Mouse (Mus musculus): ENCODE data around the gene Kcnq1. TPM values are rescaled to one million over a fixed set of nuclear protein-coding genes. Genes with fewer than 3 reads are reported as not detected.
A peak's percentile ranks its signal among the peaks of the same experiment; 100 is the strongest.

The Kcnq1 gene
- polyA plus RNA-seq, 1 experiment from 2014 or later, result 17.8 TPM

DNA sequence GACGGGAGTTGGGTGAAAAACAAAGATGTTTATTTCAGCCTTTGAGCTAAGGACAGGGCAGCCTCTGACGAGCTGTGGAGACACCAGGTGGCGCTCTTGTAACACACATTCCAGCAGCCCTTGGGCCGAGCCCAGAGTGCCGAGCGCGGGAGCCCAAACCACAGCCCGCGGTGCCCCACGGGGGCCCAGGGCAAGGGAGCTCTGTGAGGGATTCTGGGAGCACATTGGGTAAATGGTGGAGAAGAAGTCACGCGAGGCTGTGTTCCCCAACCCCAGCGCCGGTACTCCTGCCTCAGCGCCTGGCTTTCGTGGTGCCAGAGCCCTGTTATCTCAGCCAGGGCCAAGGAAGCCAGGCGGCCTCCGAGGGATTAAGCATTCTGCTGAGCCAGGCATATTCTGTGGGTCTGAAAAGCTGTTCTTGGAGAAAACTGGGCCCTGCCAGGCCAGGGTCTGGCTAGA lies 47.8 kb downstream of the Kcnq1 start:
- peak; percentile 89 for DNase-seq (ENCODE audit: low spot score)
- H3K9me3 ChIP-seq (ENCODE audit: control insufficient read depth, low read length), result no peaks in the 10 kb centered on the region
- peak overlapping the region; percentile 62 for H3K4me2 ChIP-seq (replicated peaks; ENCODE audit: low read depth)
- no peaks in the 10 kb centered on the region for H3K36me3 ChIP-seq (ENCODE audit: control insufficient read depth, insufficient read depth, low read length)
- under 1% methylated on average over 18 of the region's 18 CpGs for WGBS
- TF ChIP-seq EP300 (optimal IDR thresholded peaks at IDR 0.05) (no peak), CTCF (IDR thresholded peaks at IDR 0.05; ENCODE audit: low read depth) (peak; percentile 97)
- peak overlapping the region; percentile 13; the same call in 1 of the 2 replicates for H3K4me3 ChIP-seq (ENCODE audit: low read depth, low read length)
- H3K4me1 ChIP-seq (replicated peaks; ENCODE audit: control insufficient read depth, insufficient read depth), result peaks cover 4% of the 10 kb centered on the region; the same call in 1 of the 2 replicates
- peak; percentile 85 for ATAC-seq (ENCODE audit: low FRiP score, low TSS enrichment)
- peak overlapping the region; percentile 71 for H3K27ac ChIP-seq (replicated peaks)
- no peaks in the 10 kb centered on the region for H3K27me3 ChIP-seq (ENCODE audit: control insufficient read depth, insufficient read depth, low read length)
- no peak overlapping the region for H3K9ac ChIP-seq (ENCODE audit: low read length)

DNA sequence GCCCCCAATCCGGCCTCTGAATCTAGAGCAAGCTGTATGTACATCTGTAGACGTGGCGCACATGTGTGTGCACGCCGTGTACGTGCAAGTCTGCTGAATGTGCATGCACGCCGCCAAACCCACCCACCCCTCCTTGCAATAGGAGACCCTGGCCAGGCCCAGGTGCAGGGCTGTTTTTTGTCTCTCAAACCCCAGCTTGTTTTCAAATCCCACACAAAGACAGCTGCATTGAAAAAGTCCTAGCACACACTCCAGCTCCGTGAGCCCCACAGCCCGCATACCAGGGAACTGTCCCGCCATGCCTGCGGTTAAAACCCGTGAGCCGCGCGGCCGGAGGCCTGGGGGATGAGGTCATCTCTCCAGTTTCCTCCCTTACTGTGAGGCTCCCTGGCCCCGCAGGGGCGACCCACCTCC lies 48.3 kb downstream of the Kcnq1 start:
- H3K9me3 ChIP-seq (ENCODE audit: control insufficient read depth, low read length), result no peaks in the 10 kb centered on the region
- ATAC-seq (ENCODE audit: low FRiP score, low TSS enrichment) (peak; percentile 48; the same call in 1 of the 2 replicates), DNase-seq (ENCODE audit: low spot score) (peak; percentile 44)
- no peaks in the 10 kb centered on the region for H3K27me3 ChIP-seq (ENCODE audit: control insufficient read depth, insufficient read depth, low read length)
- TF ChIP-seq EP300 (optimal IDR thresholded peaks at IDR 0.05) (no peak), CTCF (IDR thresholded peaks at IDR 0.05; ENCODE audit: low read depth) (no peak)
- no peaks in the 10 kb centered on the region for H3K36me3 ChIP-seq (ENCODE audit: control insufficient read depth, insufficient read depth, low read length)
- H3K4me3 ChIP-seq (ENCODE audit: low read depth, low read length), result 0 out of 2 replicates have a peak overlapping the region, but pooled peaks have one; percentile 13
- WGBS, result 32% methylated on average over 19 of the region's 19 CpGs
- peak overlapping the region; percentile 71 for H3K27ac ChIP-seq (replicated peaks)
- peak overlapping the region; percentile 62 for H3K4me2 ChIP-seq (replicated peaks; ENCODE audit: low read depth)
- H3K4me1 ChIP-seq (replicated peaks; ENCODE audit: control insufficient read depth, insufficient read depth), result peaks cover 4% of the 10 kb centered on the region; the same call in 1 of the 2 replicates
- peak overlapping the region; percentile 18 for H3K9ac ChIP-seq (ENCODE audit: low read length)

- Histone ChIP-seq H3K4me3 (ENCODE audit: low read depth, low read length) (no peak overlapping the region), H3K4me2 (replicated peaks; ENCODE audit: low read depth) (no peak overlapping the region), H3K9me3 (ENCODE audit: control insufficient read depth, low read length) (no peaks in the 10 kb centered on the region), H3K9ac (ENCODE audit: low read length) (no peak overlapping the region), H3K4me1 (replicated peaks; ENCODE audit: control insufficient read depth, insufficient read depth) (peaks cover 4% of the 10 kb centered on the region; the same call in 1 of the 2 replicates), H3K27me3 (ENCODE audit: control insufficient read depth, insufficient read depth, low read length) (no peaks in the 10 kb centered on the region), H3K27ac (replicated peaks) (0 out of 2 replicates have a peak overlapping the region, but pooled peaks have one; percentile 71), H3K36me3 (ENCODE audit: control insufficient read depth, insufficient read depth, low read length) (no peaks in the 10 kb centered on the region)
- ATAC-seq (ENCODE audit: low FRiP score, low TSS enrichment) (no peak), DNase-seq (ENCODE audit: low spot score) (no peak)
- no peak for TF ChIP-seq CTCF (IDR thresholded peaks at IDR 0.05; ENCODE audit: low read depth)
- TF ChIP-seq EP300 (optimal IDR thresholded peaks at IDR 0.05), result no peak
- WGBS, result 51% methylated on average over 5 of the region's 5 CpGs
Measured at GRCm38 (mm10) chr7:143155257-143155656, 49.1 kb downstream of the Kcnq1 start.

- ATAC-seq (ENCODE audit: low FRiP score, low TSS enrichment), result no peak
- TF ChIP-seq EP300 (optimal IDR thresholded peaks at IDR 0.05) (no peak), CTCF (IDR thresholded peaks at IDR 0.05; ENCODE audit: low read depth) (no peak)
Measured at GRCm38 (mm10) chr7:143158690-143159425, 52.7 kb downstream of the Kcnq1 start.

GRCm38 (mm10) chr7:143159446-143159845 lies 53.3 kb downstream of the Kcnq1 start:
- Histone ChIP-seq H3K9ac (ENCODE audit: low read length) (no peak overlapping the region; the same call in 1 of the 2 replicates), H3K36me3 (ENCODE audit: control insufficient read depth, insufficient read depth, low read length) (no peaks in the 10 kb centered on the region), H3K4me2 (replicated peaks; ENCODE audit: low read depth) (no peak overlapping the region), H3K4me1 (replicated peaks; ENCODE audit: control insufficient read depth, insufficient read depth) (peaks cover under 1% of the 10 kb centered on the region; the same call in 1 of the 2 replicates), H3K27ac (replicated peaks) (no peak overlapping the region), H3K27me3 (ENCODE audit: control insufficient read depth, insufficient read depth, low read length) (no peaks in the 10 kb centered on the region), H3K4me3 (ENCODE audit: low read depth, low read length) (no peak overlapping the region), H3K9me3 (ENCODE audit: control insufficient read depth, low read length) (no peaks in the 10 kb centered on the region)
- DNase-seq (ENCODE audit: low spot score), result no peak
- TF ChIP-seq EP300 (optimal IDR thresholded peaks at IDR 0.05), result no peak
- TF ChIP-seq CTCF (IDR thresholded peaks at IDR 0.05; ENCODE audit: low read depth), result no peak
- no peak for ATAC-seq (ENCODE audit: low FRiP score, low TSS enrichment)
- 65% methylated on average over 11 of the region's 11 CpGs for WGBS

More at GRCm38 (mm10) chr7:143158690-143159425, 52.7 kb downstream of the Kcnq1 start:
- WGBS, result 65% methylated on average over 14 of the region's 14 CpGs
- no peak overlapping the region for H3K4me2 ChIP-seq (replicated peaks; ENCODE audit: low read depth)
- no peaks in the 10 kb centered on the region for H3K9me3 ChIP-seq (ENCODE audit: control insufficient read depth, low read length)
- H3K36me3 ChIP-seq (ENCODE audit: control insufficient read depth, insufficient read depth, low read length), result no peaks in the 10 kb centered on the region
- no peak overlapping the region for H3K4me3 ChIP-seq (ENCODE audit: low read depth, low read length)
- H3K27me3 ChIP-seq (ENCODE audit: control insufficient read depth, insufficient read depth, low read length), result no peaks in the 10 kb centered on the region
- no peak overlapping the region for H3K27ac ChIP-seq (replicated peaks)
- peaks cover 4% of the 10 kb centered on the region; the same call in 1 of the 2 replicates for H3K4me1 ChIP-seq (replicated peaks; ENCODE audit: control insufficient read depth, insufficient read depth)
- H3K9ac ChIP-seq (ENCODE audit: low read length), result 0 out of 2 replicates have a peak overlapping the region, but pooled peaks have one; percentile 13
- no peak for DNase-seq (ENCODE audit: low spot score)

DNA sequence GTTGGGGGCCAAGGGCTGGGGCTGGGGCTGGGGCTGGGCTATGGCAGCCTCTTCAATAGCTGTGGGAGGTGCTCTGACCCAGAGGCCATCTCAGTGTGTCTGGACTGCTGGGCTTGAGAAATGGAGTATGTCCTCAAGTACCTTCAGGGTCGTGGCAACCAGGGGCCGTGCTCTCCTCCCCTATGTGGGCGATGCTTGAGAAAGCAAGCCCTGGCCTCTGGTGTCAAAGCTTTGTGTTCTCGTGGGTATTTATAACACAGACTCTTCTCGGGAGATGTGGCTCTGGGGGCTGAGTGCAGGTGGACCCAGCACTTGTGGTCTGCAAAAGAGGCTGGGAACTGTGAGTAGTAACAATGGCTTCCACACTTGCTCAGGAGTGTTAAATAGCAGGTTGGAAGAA lies 53.9 kb downstream of the Kcnq1 start:
- Histone ChIP-seq H3K4me1 (replicated peaks; ENCODE audit: control insufficient read depth, insufficient read depth) (no peaks in the 10 kb centered on the region), H3K27me3 (ENCODE audit: control insufficient read depth, insufficient read depth, low read length) (no peaks in the 10 kb centered on the region), H3K4me3 (ENCODE audit: low read depth, low read length) (no peak overlapping the region), H3K36me3 (ENCODE audit: control insufficient read depth, insufficient read depth, low read length) (no peaks in the 10 kb centered on the region), H3K9ac (ENCODE audit: low read length) (no peak overlapping the region), H3K9me3 (ENCODE audit: control insufficient read depth, low read length) (no peaks in the 10 kb centered on the region), H3K27ac (replicated peaks) (no peak overlapping the region), H3K4me2 (replicated peaks; ENCODE audit: low read depth) (no peak overlapping the region)
- 79% methylated on average over 5 of the region's 5 CpGs for WGBS
- TF ChIP-seq CTCF (IDR thresholded peaks at IDR 0.05; ENCODE audit: low read depth) (no peak), EP300 (optimal IDR thresholded peaks at IDR 0.05) (no peak)
- ATAC-seq (ENCODE audit: low FRiP score, low TSS enrichment), result no peak
- no peak for DNase-seq (ENCODE audit: low spot score)
